Mouse (Mus musculus) kidney, embryonic 14.5 days (tissue): Measurements from ENCODE around the gene Olfr1202. TPM values are rescaled to one million over a fixed set of nuclear protein-coding genes. Genes with fewer than 3 reads are reported as not detected.

Experiments
- ATAC-seq: fragments of 200-750 bp; cut with Nextera tagmentation; 2 replicates; pipeline ENCODE4 v1.8.0; 2017; ENCODE audit warnings: moderate number of reproducible peaks, mild to moderate bottlenecking, moderate TSS enrichment, moderate library complexity; ENCODE audit not compliant: low FRiP score, low TSS enrichment
- H3K27ac ChIP-seq: fragments of 300-500 bp; sonication (generic); 2 replicates; pipeline ENCODE4 v1.5.1; 2014; ENCODE audit warnings: low read depth, mild to moderate bottlenecking, low read length, moderate library complexity, mixed read lengths
- H3K27me3 ChIP-seq: fragments of 300-500 bp; sonication (generic); 2 replicates; pipeline ENCODE4 v1.6.1; 2014; ENCODE audit warnings: mild to moderate bottlenecking, low read length; ENCODE audit not compliant: control insufficient read depth, insufficient read depth
- H3K36me3 ChIP-seq: fragments of 300-500 bp; sonication (generic); 2 replicates; pipeline ENCODE4 v1.6.1; 2014; ENCODE audit warnings: low read length, mixed read lengths; ENCODE audit not compliant: control insufficient read depth, insufficient read depth
- H3K4me1 ChIP-seq: fragments of 300-500 bp; sonication (generic); 2 replicates; pipeline ENCODE4 v1.6.1; 2014; ENCODE audit warnings: low read length, mixed read lengths; ENCODE audit not compliant: control insufficient read depth, insufficient read depth
- H3K4me2 ChIP-seq: fragments of 300-500 bp; sonication (generic); replicated peaks from 2 replicates; pipeline ENCODE4 v1.6.1; 2014; ENCODE audit warnings: low read depth, mild to moderate bottlenecking, low read length
- H3K4me3 ChIP-seq: fragments of 300-500 bp; sonication (generic); 2 replicates; pipeline ENCODE4 v1.5.1; 2014; ENCODE audit warnings: mild to moderate bottlenecking, low read length
- H3K9ac ChIP-seq: fragments of 300-500 bp; sonication (generic); 2 replicates; pipeline ENCODE4 v1.6.1; 2014; ENCODE audit warnings: low read depth, mild to moderate bottlenecking, low read length, moderate library complexity
- H3K9me3 ChIP-seq: fragments of 300-500 bp; sonication (generic); 2 replicates; pipeline ENCODE4 v1.6.1; 2016; ENCODE audit warnings: low read length; ENCODE audit not compliant: control insufficient read depth
- WGBS: fragments of 180-500 bp; shearing (Covaris S2); extraction: QIAGEN DNeasy Blood & Tissue Kit; methylation state at CpG from one replicate; pipeline ENCODE4 v1.1.7; 2014; 5-methylcytosine and 5-hydroxymethylcytosine counted together
- polyA plus RNA-seq: library from polyadenylated mRNA; unstranded; fragments of >200 nt; fragmentation: Nextera tagmentation; extraction: Ambion mirVana; gene quantifications from 2 replicates; pipeline ENCODE4 v1.2.1, GENCODE M21; 2014

The Olfr1202 gene
- not detected in 2 replicates for polyA plus RNA-seq

- Histone ChIP-seq H3K9me3 (no peaks in the 10 kb centered on the region), H3K4me2 (no peak within 1 kb of the TSS), H3K27ac (no peak within 1 kb of the TSS), H3K27me3 (no peaks in the 10 kb centered on the region), H3K4me3 (no peak within 1 kb of the TSS), H3K9ac (no peak within 1 kb of the TSS), H3K36me3 (no peaks in the 10 kb centered on the region), H3K4me1 (no peaks in the 10 kb centered on the region)
- 82% methylated on average over 1 of the region's 1 CpGs for WGBS
- no peak for ATAC-seq
Measured at GRCm38 (mm10) chr2:88814196-88814595, at the start of gene Olfr1202. Gene Olfr1202 (plus strand): TSS chr2:88814496.

GRCm38 (mm10) chr2:88770388-88770787 is 43.9 kb upstream of the Olfr1202 start, which contains the start of gene Olfr1200:
Gene Olfr1200 (minus strand): TSS chr2:88770488.
- H3K9me3 ChIP-seq, result no peaks in the 10 kb centered on the region
- no peaks in the 10 kb centered on the region for H3K36me3 ChIP-seq
- no peaks in the 10 kb centered on the region for H3K27me3 ChIP-seq
- no peaks in the 10 kb centered on the region for H3K4me1 ChIP-seq
- no peak within 1 kb of the TSS for H3K4me2 ChIP-seq
- H3K9ac ChIP-seq, result no peak within 1 kb of the TSS
- H3K4me3 ChIP-seq, result no peak within 1 kb of the TSS
- 72% methylated on average over 2 of the region's 2 CpGs for WGBS
- no peak for ATAC-seq
- H3K27ac ChIP-seq, result no peak within 1 kb of the TSS

- H3K4me3 ChIP-seq, result no peak within 1 kb of the TSS
- no peak for ATAC-seq
- no peaks in the 10 kb centered on the region for H3K9me3 ChIP-seq
- 85% methylated on average over 6 of the region's 6 CpGs for WGBS
- H3K27me3 ChIP-seq, result no peaks in the 10 kb centered on the region
- H3K4me2 ChIP-seq, result no peak within 1 kb of the TSS
- no peak within 1 kb of the TSS for H3K9ac ChIP-seq
- H3K27ac ChIP-seq, result no peak within 1 kb of the TSS
- H3K4me1 ChIP-seq, result no peaks in the 10 kb centered on the region
- no peaks in the 10 kb centered on the region for H3K36me3 ChIP-seq
Measured at GRCm38 (mm10) chr2:88792736-88793135, 21.6 kb upstream of the Olfr1202 start, which contains the start of gene Olfr1201. Gene Olfr1201 (plus strand): TSS chr2:88793036.

GRCm38 (mm10) chr2:88829437-88829836 is 15.1 kb downstream of the Olfr1202 start, which contains the start of gene Olfr1205:
Gene Olfr1205 (plus strand): TSS chr2:88829737.
- H3K4me2 ChIP-seq, result no peak within 1 kb of the TSS
- no peak for ATAC-seq
- H3K9ac ChIP-seq, result no peak within 1 kb of the TSS
- H3K27me3 ChIP-seq, result no peaks in the 10 kb centered on the region
- no peaks in the 10 kb centered on the region for H3K36me3 ChIP-seq
- H3K9me3 ChIP-seq, result no peaks in the 10 kb centered on the region
- H3K4me3 ChIP-seq, result no peak within 1 kb of the TSS
- 94% methylated on average over 2 of the region's 2 CpGs for WGBS
- H3K27ac ChIP-seq, result no peak within 1 kb of the TSS
- H3K4me1 ChIP-seq, result no peaks in the 10 kb centered on the region

GRCm38 (mm10) chr2:88838477-88838876 is 24.2 kb downstream of the Olfr1202 start:
- no peak overlapping the region for H3K4me2 ChIP-seq
- no peaks in the 10 kb centered on the region for H3K36me3 ChIP-seq
- H3K4me3 ChIP-seq, result no peak overlapping the region
- no peak for ATAC-seq
- H3K4me1 ChIP-seq, result no peaks in the 10 kb centered on the region
- 57% methylated on average over 2 of the region's 2 CpGs for WGBS
- no peaks in the 10 kb centered on the region for H3K9me3 ChIP-seq
- no peak overlapping the region for H3K27ac ChIP-seq
- no peak overlapping the region for H3K9ac ChIP-seq
- H3K27me3 ChIP-seq, result no peaks in the 10 kb centered on the region

- Histone ChIP-seq H3K27me3 (no peaks in the 10 kb centered on the region), H3K36me3 (no peaks in the 10 kb centered on the region), H3K4me2 (no peak within 1 kb of the TSS), H3K9ac (no peak within 1 kb of the TSS), H3K4me1 (no peaks in the 10 kb centered on the region), H3K27ac (no peak within 1 kb of the TSS), H3K4me3 (no peak within 1 kb of the TSS), H3K9me3 (no peaks in the 10 kb centered on the region)
- no peak for ATAC-seq
- WGBS, result 89% methylated on average over 1 of the region's 1 CpGs
Measured at GRCm38 (mm10) chr2:88848992-88849391, 34.7 kb downstream of the Olfr1202 start, which contains the start of gene Olfr1204. Gene Olfr1204 (plus strand): TSS chr2:88849292.

GRCm38 (mm10) chr2:88862931-88863330 is 48.6 kb downstream of the Olfr1202 start, which contains the start of gene Olfr1206:
Gene Olfr1206 (plus strand): TSS chr2:88863231.
- Histone ChIP-seq H3K9me3 (no peaks in the 10 kb centered on the region), H3K27ac (no peak within 1 kb of the TSS), H3K4me1 (no peaks in the 10 kb centered on the region), H3K36me3 (no peaks in the 10 kb centered on the region), H3K9ac (no peak within 1 kb of the TSS), H3K4me3 (no peak within 1 kb of the TSS), H3K27me3 (no peaks in the 10 kb centered on the region), H3K4me2 (no peak within 1 kb of the TSS)
- ATAC-seq, result no peak
- WGBS, result 86% methylated on average over 2 of the region's 2 CpGs

Other genes with a start within 250 kb of the Olfr1202 start
- not detected in 2 replicates for gene Olfr1189, start 228.0 kb upstream of the Olfr1202 start, polyA plus RNA-seq
- gene Olfr1191-ps1, start 174.0 kb upstream of the Olfr1202 start, polyA plus RNA-seq, result 0.03 TPM in 1 of 2 replicates, not detected in the other
- gene Olfr1192-ps1, start 166.0 kb upstream of the Olfr1202 start, polyA plus RNA-seq, result not detected in 2 replicates
- gene Olfr1193, start 138.9 kb upstream of the Olfr1202 start, polyA plus RNA-seq, result not detected in 2 replicates
- gene Olfr1195, start 125.3 kb upstream of the Olfr1202 start, polyA plus RNA-seq, result not detected in 2 replicates
- gene Olfr1196, start 109.9 kb upstream of the Olfr1202 start, polyA plus RNA-seq, result not detected in 2 replicates
- not detected in 2 replicates for gene Olfr1197, start 82.1 kb upstream of the Olfr1202 start, polyA plus RNA-seq
- gene Olfr1198, start 63.1 kb upstream of the Olfr1202 start, polyA plus RNA-seq, result not detected in 2 replicates
- gene Olfr1199, start 54.0 kb upstream of the Olfr1202 start, polyA plus RNA-seq, result not detected in 2 replicates
- not detected in 2 replicates for gene Olfr1200, start 44.0 kb upstream of the Olfr1202 start, polyA plus RNA-seq
- not detected in 2 replicates for gene Olfr1201, start 21.5 kb upstream of the Olfr1202 start, polyA plus RNA-seq
- not detected in 2 replicates for gene Olfr1205, start 15.2 kb downstream of the Olfr1202 start, polyA plus RNA-seq
- gene Olfr1204, start 34.8 kb downstream of the Olfr1202 start, polyA plus RNA-seq, result not detected in 2 replicates
- gene Olfr1206, start 48.7 kb downstream of the Olfr1202 start, polyA plus RNA-seq, result not detected in 2 replicates
- not detected in 2 replicates for gene Olfr1208, start 87.8 kb downstream of the Olfr1202 start, polyA plus RNA-seq
- not detected in 2 replicates for gene Olfr1209, start 100.7 kb downstream of the Olfr1202 start, polyA plus RNA-seq
- not detected in 2 replicates for gene Olfr1211, start 123.6 kb downstream of the Olfr1202 start, polyA plus RNA-seq
- not detected in 2 replicates for gene Olfr1212, start 139.5 kb downstream of the Olfr1202 start, polyA plus RNA-seq
- not detected in 2 replicates for gene Gm13762, start 165.8 kb downstream of the Olfr1202 start, polyA plus RNA-seq
- not detected in 2 replicates for gene Olfr1214, start 178.2 kb downstream of the Olfr1202 start, polyA plus RNA-seq
- not detected in 2 replicates for gene Olfr1215, start 192.5 kb downstream of the Olfr1202 start, polyA plus RNA-seq
- gene Olfr1216, start 203.8 kb downstream of the Olfr1202 start, polyA plus RNA-seq, result not detected in 2 replicates
- not detected in 2 replicates for gene Olfr1217, start 217.6 kb downstream of the Olfr1202 start, polyA plus RNA-seq
- gene Olfr1218, start 246.7 kb downstream of the Olfr1202 start, polyA plus RNA-seq, result not detected in 2 replicates